In the genomic region with DNA sequence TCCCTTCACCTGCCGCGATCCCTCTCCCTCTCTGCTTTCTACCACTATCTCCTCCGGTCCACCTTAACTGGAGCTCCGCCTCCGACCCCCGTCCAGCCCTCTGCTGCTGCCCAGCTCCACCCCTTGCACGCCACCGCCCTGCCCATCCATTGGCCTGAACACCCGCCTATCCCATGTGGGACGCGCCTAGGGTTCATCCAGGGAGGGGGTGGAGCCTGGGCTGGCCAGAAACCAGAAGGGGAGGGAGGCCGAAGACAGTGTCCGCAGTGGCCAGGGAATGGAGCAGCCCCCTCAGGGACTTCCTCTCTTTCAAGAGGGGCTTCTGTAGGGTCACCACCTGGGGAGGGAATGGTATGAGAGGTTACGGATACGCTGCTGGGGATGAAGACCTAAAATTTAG, we compare ENCODE assay signal across 8 mouse cellular contexts. TPM values are rescaled to one million over a fixed set of nuclear protein-coding genes. Genes with fewer than 3 reads are reported as not detected.
DNase-seq lines count a peak whose midpoint lies in the region; ATAC-seq and TF ChIP-seq lines count a peak whose summit lies in the region.

No protein-coding gene starts in this region.

- peak overlapping the region; percentile 96 for H3K27ac ChIP-seq in CH12.LX (ENCODE audit: insufficient read depth, low read depth)
- peak overlapping the region; percentile 78 to 86 for H3K27ac ChIP-seq in heart, embryonic 14.5 days (replicated peaks in 1 of 2; ENCODE audit: control insufficient read depth in 1 of 2, insufficient read depth in 1 of 2, low read depth in 2 of 2, low read length in 2 of 2)
- peak overlapping the region; percentile 85 for H3K27ac ChIP-seq in liver, embryonic 12.5 days

- no peak for TF ChIP-seq RAD21 in CH12.LX (IDR thresholded peaks at IDR 0.05; ENCODE audit: low read depth, low read length)

- dilution Hi-C loops in CH12.LX (cut with MboI; ENCODE audit: extremely low pct_ligation_motif_present, extremely low pct_unique_long_range_greater_than_20kb, low sequenced_read_pairs): no loop called here

- peaks cover 9% of the 10 kb centered on the region; the same call in 1 of the 2 replicates for H3K79me2 ChIP-seq in CH12.LX (replicated peaks; ENCODE audit: control insufficient read depth, extremely low read depth, insufficient read depth, poor library complexity, severe bottlenecking)

- peak overlapping the region; percentile 55 for H3K9ac ChIP-seq in CH12.LX (ENCODE audit: insufficient read depth, low read depth)
- peak overlapping the region; percentile 67 for H3K9ac ChIP-seq in heart, embryonic 14.5 days (ENCODE audit: low read length)
- H3K9ac ChIP-seq in liver, embryonic 12.5 days: peak overlapping the region; percentile 81

- no peak for TF ChIP-seq EP300 in CH12.LX (IDR thresholded peaks at IDR 0.05; ENCODE audit: low read length)

- peak; percentile 94 for ATAC-seq in heart, embryonic 14.5 days (ENCODE audit: insufficient number of reproducible peaks, insufficient read depth, low FRiP score, low read depth)
- ATAC-seq in liver, embryonic 12.5 days: peak; percentile 93

- H3K36me3 ChIP-seq in CH12.LX (replicated peaks in 1 of 2; ENCODE audit: control insufficient read depth in 1 of 2, insufficient read depth in 1 of 2, low read length in 1 of 2): peaks cover 0 to 6% of the 10 kb centered on the region in 2 experiments
- no peaks in the 10 kb centered on the region for H3K36me3 ChIP-seq in heart, embryonic 14.5 days (ENCODE audit: control insufficient read depth, insufficient read depth, low read length)
- no peaks in the 10 kb centered on the region for H3K36me3 ChIP-seq in liver, embryonic 12.5 days
- no peaks in the 10 kb centered on the region for H3K36me3 ChIP-seq in splenic B cell, adult 2 months (ENCODE audit: control insufficient read depth, insufficient read depth, low read length, poor library complexity, severe bottlenecking)

- in situ Hi-C loops in CH12.LX (cut with MboI; ENCODE audit: low pct_ligation_motif_present, low pct_unique_long_range_greater_than_20kb, low sequenced_read_pairs): no loop called here

- DNase-seq in CH12.LX (ENCODE audit: extremely low read depth): peak; percentile 96
- peak; percentile 92 for DNase-seq in c-Kit-positive CD71-negative TER-119-negative erythroid progenitor cells, embryonic 14.5 days (ENCODE audit: low read depth)
- DNase-seq in fibroblast of lung, adult 2 months (ENCODE audit: low read depth): peak; percentile 95
- DNase-seq in kidney, postnatal 14 days: peak; percentile 99
- DNase-seq in naive thymus-derived CD4-positive, alpha-beta T cell, adult 2 months (ENCODE audit: low read depth): peak; percentile 93
- DNase-seq in splenic B cell, adult 2 months (ENCODE audit: low read depth, low spot score): peak; percentile 95

- under 1% methylated on average over 15 of the region's 15 CpGs for WGBS in heart, embryonic 14.5 days
- under 1% methylated on average over 15 of the region's 15 CpGs for WGBS in liver, embryonic 12.5 days (ENCODE audit: insufficient replicate concordance)

- no peaks in the 10 kb centered on the region for H3K9me3 ChIP-seq in CH12.LX (replicated peaks; ENCODE audit: low read length)
- H3K9me3 ChIP-seq in heart, embryonic 14.5 days (ENCODE audit: control insufficient read depth, low read length): no peaks in the 10 kb centered on the region
- H3K9me3 ChIP-seq in liver, embryonic 12.5 days (replicated peaks): no peaks in the 10 kb centered on the region

- no peak for TF ChIP-seq CTCF in CH12.LX (conservative IDR thresholded peaks at IDR 0.05 in 1 of 2, IDR thresholded peaks at IDR 0.05 in 1 of 2; ENCODE audit: low read depth in 2 of 2, low read length in 2 of 2)

- H3K4me3 ChIP-seq in CH12.LX (replicated peaks in 1 of 3; ENCODE audit: low read depth in 2 of 3, low read length in 2 of 3, poor library complexity in 1 of 3): peak overlapping the region; percentile 54 to 81 (median 71)
- peak overlapping the region; percentile 58 to 62 for H3K4me3 ChIP-seq in heart, embryonic 14.5 days (ENCODE audit: control insufficient read depth in 1 of 2, insufficient read depth in 1 of 2, low read depth in 1 of 2, low read length in 2 of 2)
- peak overlapping the region; percentile 63 for H3K4me3 ChIP-seq in liver, embryonic 12.5 days

- peak overlapping the region; percentile 94 for H3K4me2 ChIP-seq in CH12.LX (ENCODE audit: insufficient read depth, low read depth, poor library complexity, severe bottlenecking)
- peak overlapping the region; percentile 93 for H3K4me2 ChIP-seq in heart, embryonic 14.5 days (ENCODE audit: low read length)
- H3K4me2 ChIP-seq in liver, embryonic 12.5 days: peak overlapping the region; percentile 98

- peaks cover under 1 to 46% of the 10 kb centered on the region in 2 experiments; a peak in 3 of 4 replicates for H3K4me1 ChIP-seq in CH12.LX (ENCODE audit: control insufficient read depth in 1 of 2, insufficient read depth in 2 of 2)
- H3K4me1 ChIP-seq in heart, embryonic 14.5 days (ENCODE audit: control insufficient read depth in 2 of 2, insufficient read depth in 2 of 2, low read length in 2 of 2): peaks cover 22 to 37% of the 10 kb centered on the region in 2 experiments
- H3K4me1 ChIP-seq in liver, embryonic 12.5 days: peaks cover 85% of the 10 kb centered on the region

- TF ChIP-seq POLR2A in CH12.LX (IDR thresholded peaks at IDR 0.05; ENCODE audit: low read depth, low read length): peak; percentile 75

- H3K27me3 ChIP-seq in CH12.LX (replicated peaks): no peaks in the 10 kb centered on the region
- H3K27me3 ChIP-seq in heart, embryonic 14.5 days (ENCODE audit: control insufficient read depth, insufficient read depth, low read length): no peaks in the 10 kb centered on the region
- H3K27me3 ChIP-seq in liver, embryonic 12.5 days (replicated peaks): peaks cover 31% of the 10 kb centered on the region
- H3K27me3 ChIP-seq in splenic B cell, adult 2 months (ENCODE audit: control insufficient read depth, insufficient read depth, low read length, poor library complexity, severe bottlenecking): no peaks in the 10 kb centered on the region; the same call in 1 of the 2 replicates

TF ChIP-seq in CH12.LX, 34 proteins besides CTCF, POLR2A, EP300 and RAD21 (continues in another document):
- peak; percentile 66 for TF ChIP-seq MAZ (IDR thresholded peaks at IDR 0.05; ENCODE audit: low read depth, low read length)
- TF ChIP-seq HCFC1 (IDR thresholded peaks at IDR 0.05; ENCODE audit: low read depth, low read length): 0 out of 2 replicates have a peak, but pooled peaks have one; percentile 44
- peak; percentile 29; the same call in 1 of the 2 replicates for TF ChIP-seq NRF1 (IDR thresholded peaks at IDR 0.05; ENCODE audit: low read depth, low read length)
- TF ChIP-seq TCF12 (IDR thresholded peaks at IDR 0.05; ENCODE audit: low read depth, low read length): peak; percentile 61; the same call in 1 of the 2 replicates
- TF ChIP-seq E2F4 (IDR thresholded peaks at IDR 0.05; ENCODE audit: insufficient replicate concordance, low read depth, low read length): no peak
- peak; percentile 39 for TF ChIP-seq ELF1 (IDR thresholded peaks at IDR 0.05; ENCODE audit: low read depth, low read length)
- peak; percentile 31; the same call in 1 of the 2 replicates for TF ChIP-seq NELFE (IDR thresholded peaks at IDR 0.05; ENCODE audit: low read depth, low read length)
- TF ChIP-seq ZC3H11A (IDR thresholded peaks at IDR 0.05; ENCODE audit: low read depth, low read length): no peak
- peak; percentile 33; the same call in 1 of the 2 replicates for TF ChIP-seq ZMIZ1 (IDR thresholded peaks at IDR 0.05; ENCODE audit: low read depth, low read length)
- peak; percentile 61 for TF ChIP-seq SIN3A (IDR thresholded peaks at IDR 0.05; ENCODE audit: low read length)
- TF ChIP-seq MXI1 (IDR thresholded peaks at IDR 0.05; ENCODE audit: low read depth, low read length): 0 out of 2 replicates have a peak, but pooled peaks have one; percentile 32
- TF ChIP-seq BHLHE40 (IDR thresholded peaks at IDR 0.05; ENCODE audit: low read depth, low read length): peak; percentile 83
- 0 out of 2 replicates have a peak, but pooled peaks have one; percentile 32 for TF ChIP-seq MEF2A (IDR thresholded peaks at IDR 0.05; ENCODE audit: borderline replicate concordance, low read depth, low read length)
- no peak for TF ChIP-seq ETS1 (conservative IDR thresholded peaks at IDR 0.05; ENCODE audit: low read depth, low read length)
- TF ChIP-seq CHD2 (IDR thresholded peaks at IDR 0.05; ENCODE audit: low read length): peak; percentile 68; the same call in 1 of the 2 replicates

RNA-seq across cellular contexts. Expression of a gene that starts 1.0 kb away (rescaled TPM):
- total RNA-seq in CH12.LX (2012; rRNA removed): 31.6 and 34.2 TPM in 2 replicates
- total RNA-seq in CH12.LX (2014; rRNA removed): 11.9 and 12.7 TPM in 2 replicates
- polyA plus RNA-seq in CH12.LX (2012; ENCODE audit: insufficient read length, low read depth): 27.6 and 32.4 TPM in 2 replicates
- polyA plus RNA-seq in heart, embryonic 14.5 days (2014; fragmentation: Nextera tagmentation; extraction: Ambion mirVana): 1.3 and 1.8 TPM in 2 replicates
- polyA plus RNA-seq in liver, embryonic 12.5 days (2016; fragmentation: Nextera tagmentation; extraction: Ambion mirVana): 1.2 and 1.6 TPM in 2 replicates

RNA-seq across cellular contexts. Expression of a gene that starts 9.0 kb away (rescaled TPM):
- total RNA-seq in CH12.LX (2012; rRNA removed): not detected in 2 replicates
- total RNA-seq in CH12.LX (2014; rRNA removed): not detected in 2 replicates
- polyA plus RNA-seq in CH12.LX (2012; ENCODE audit: insufficient read length, low read depth): not detected in 2 replicates
- not detected in 2 replicates for polyA plus RNA-seq in heart, embryonic 14.5 days (2014; fragmentation: Nextera tagmentation; extraction: Ambion mirVana)
- not detected in 2 replicates for polyA plus RNA-seq in liver, embryonic 12.5 days (2016; fragmentation: Nextera tagmentation; extraction: Ambion mirVana)

RNA-seq across cellular contexts. Expression of a gene that starts 18.1 kb away (rescaled TPM):
- total RNA-seq in CH12.LX (2012; rRNA removed): 26.9 and 29.0 TPM in 2 replicates
- total RNA-seq in CH12.LX (2014; rRNA removed): 28.7 and 31.1 TPM in 2 replicates
- 25.9 and 26.0 TPM in 2 replicates for polyA plus RNA-seq in CH12.LX (2012; ENCODE audit: insufficient read length, low read depth)
- polyA plus RNA-seq in heart, embryonic 14.5 days (2014; fragmentation: Nextera tagmentation; extraction: Ambion mirVana): 33.5 and 35.2 TPM in 2 replicates
- polyA plus RNA-seq in liver, embryonic 12.5 days (2016; fragmentation: Nextera tagmentation; extraction: Ambion mirVana): 21.6 and 22.9 TPM in 2 replicates

RNA-seq across cellular contexts. Expression of a gene that starts 24.6 kb away (rescaled TPM):
- total RNA-seq in CH12.LX (2012; rRNA removed) (173 and 195 TPM in 2 replicates), CH12.LX (2014; rRNA removed) (224 and 268 TPM in 2 replicates)
- polyA plus RNA-seq in CH12.LX (2012; ENCODE audit: insufficient read length, low read depth): 200 and 270 TPM in 2 replicates
- 354 and 368 TPM in 2 replicates for polyA plus RNA-seq in heart, embryonic 14.5 days (2014; fragmentation: Nextera tagmentation; extraction: Ambion mirVana)
- polyA plus RNA-seq in liver, embryonic 12.5 days (2016; fragmentation: Nextera tagmentation; extraction: Ambion mirVana): 310 and 316 TPM in 2 replicates

RNA-seq across cellular contexts. Expression of a gene that starts 24.6 kb away (rescaled TPM):
- 23.1 and 24.2 TPM in 2 replicates for total RNA-seq in CH12.LX (2012; rRNA removed)
- total RNA-seq in CH12.LX (2014; rRNA removed): 40.2 and 40.6 TPM in 2 replicates
- polyA plus RNA-seq in CH12.LX (2012; ENCODE audit: insufficient read length, low read depth): 32.1 and 32.3 TPM in 2 replicates
- polyA plus RNA-seq in heart, embryonic 14.5 days (2014; fragmentation: Nextera tagmentation; extraction: Ambion mirVana): 48.0 and 50.5 TPM in 2 replicates
- polyA plus RNA-seq in liver, embryonic 12.5 days (2016; fragmentation: Nextera tagmentation; extraction: Ambion mirVana): 56.8 and 63.3 TPM in 2 replicates

Comparison
In these comparisons a context has a peak if more than half of its experiments do, and no peak if none do; other contexts are left out.
1. Peak in every context shown above with its lines: DNase-seq, ATAC-seq, H3K4me3 ChIP-seq and H3K27ac ChIP-seq.
2. RNA of a gene that starts 1.0 kb away (polyA plus RNA-seq): 27.6 to 32.4 TPM in CH12.LX; 1.3 to 1.8 TPM in heart, embryonic 14.5 days and 1.2 to 1.6 TPM in liver, embryonic 12.5 days; every median in the first group is over 10 times any median in the second.